In genomic region chr1:153556896-153557295, GRCm38 (mm10) we compare ENCODE assay signal across 7 mouse cellular contexts. TPM values are rescaled to one million over a fixed set of nuclear protein-coding genes. Genes with fewer than 3 reads are reported as not detected.
DNase-seq lines count a peak whose midpoint lies in the region; ATAC-seq and TF ChIP-seq lines count a peak whose summit lies in the region.

No protein-coding gene starts in this region.

- H3K79me3 ChIP-seq in C2C12 (ENCODE audit: low read depth) = no peaks in the 10 kb centered on the region

- H3K79me2 ChIP-seq in C2C12 (ENCODE audit: control insufficient read depth, insufficient read depth) = no peaks in the 10 kb centered on the region

- H3K4me3 ChIP-seq in C2C12 (ENCODE audit: insufficient read depth, poor library complexity, severe bottlenecking) (no peak overlapping the region), ES-E14 (ENCODE audit: insufficient read depth in 1 of 2, low read depth in 1 of 2, low read length in 2 of 2, poor library complexity in 1 of 2, severe bottlenecking in 1 of 2) (no peak overlapping the region)
- no peak overlapping the region for H3K4me3 ChIP-seq in kidney, embryonic 16.5 days (ENCODE audit: low read length)
- H3K4me3 ChIP-seq in lung, postnatal 0 days (ENCODE audit: low read depth, low read length) = no peak overlapping the region

- no peaks in the 10 kb centered on the region for H3K9me3 ChIP-seq in ES-E14 (ENCODE audit: control insufficient read depth, insufficient read depth, low read depth, low read length)
- H3K9me3 ChIP-seq in kidney, embryonic 16.5 days (ENCODE audit: low read length) = no peaks in the 10 kb centered on the region
- H3K9me3 ChIP-seq in lung, postnatal 0 days (ENCODE audit: low read length) = no peaks in the 10 kb centered on the region

- H3K4me1 ChIP-seq in ES-E14 (ENCODE audit: control insufficient read depth in 2 of 2, insufficient read depth in 2 of 2, low read length in 2 of 2, poor library complexity in 1 of 2) = peaks cover 0 to 4% of the 10 kb centered on the region in 2 experiments; a peak in 2 of 4 replicates
- no peaks in the 10 kb centered on the region for H3K4me1 ChIP-seq in kidney, embryonic 16.5 days (ENCODE audit: insufficient read depth, low read length)
- no peaks in the 10 kb centered on the region for H3K4me1 ChIP-seq in lung, postnatal 0 days (ENCODE audit: insufficient read depth, low read depth, low read length)

- peak; percentile 79 for TF ChIP-seq CTCF in C2C12 (IDR thresholded peaks at IDR 0.05; ENCODE audit: control insufficient read depth, insufficient read depth, insufficient read length)
- peak; percentile 92 for TF ChIP-seq CTCF in lung, postnatal 0 days (IDR thresholded peaks at IDR 0.05)

- no peak overlapping the region for H3K27ac ChIP-seq in ES-E14 (ENCODE audit: insufficient read depth, low read depth, low read length, poor library complexity, severe bottlenecking)
- H3K27ac ChIP-seq in kidney, embryonic 16.5 days (ENCODE audit: low read length) = no peak overlapping the region
- H3K27ac ChIP-seq in lung, postnatal 0 days (ENCODE audit: low read length) = no peak overlapping the region

- ATAC-seq in granulocyte monocyte progenitor cell, adult 5-6 weeks (replicated peaks; ENCODE audit: poor library complexity, severe bottlenecking) = peak; percentile 65
- ATAC-seq in kidney, embryonic 16.5 days (ENCODE audit: low FRiP score, low TSS enrichment) = peak; percentile 57; the same call in 1 of the 2 replicates
- peak; percentile 62 for ATAC-seq in lung, postnatal 0 days

- TF ChIP-seq EP300 in lung, postnatal 0 days (IDR thresholded peaks at IDR 0.05) = no peak

- H3K36me3 ChIP-seq in C2C12 (ENCODE audit: control insufficient read depth, insufficient read depth) (no peaks in the 10 kb centered on the region), ES-E14 (ENCODE audit: control insufficient read depth, insufficient read depth, low read length, poor library complexity, severe bottlenecking) (no peaks in the 10 kb centered on the region)
- no peaks in the 10 kb centered on the region for H3K36me3 ChIP-seq in kidney, embryonic 16.5 days (ENCODE audit: insufficient read depth, low read length)
- no peaks in the 10 kb centered on the region for H3K36me3 ChIP-seq in lung, postnatal 0 days (ENCODE audit: insufficient read depth, low read length)

- in situ Hi-C loops in ES-E14 (cut with MboI; ENCODE audit: low sequenced_read_pairs in 2 of 2, unreplicated experiment in 2 of 2) = no loop called here

- no peak overlapping the region for H3K9ac ChIP-seq in ES-E14 (ENCODE audit: insufficient read depth, low read depth, low read length, poor library complexity, severe bottlenecking)
- no peak overlapping the region for H3K9ac ChIP-seq in kidney, embryonic 16.5 days (replicated peaks; ENCODE audit: low read length)
- H3K9ac ChIP-seq in lung, postnatal 0 days (replicated peaks; ENCODE audit: low read depth) = no peak overlapping the region

- peak; percentile 36 for DNase-seq in ES-E14 (ENCODE audit: low read depth, low spot score)
- peak; percentile 69 to 85 for DNase-seq in cerebellum, postnatal 10 days
- peak; percentile 86 for DNase-seq in lung, postnatal 0 days (ENCODE audit: low spot score)
- peak; percentile 59 for DNase-seq in retina, postnatal 7 days (ENCODE audit: low read depth, low spot score)

- H3K27me3 ChIP-seq in C2C12 (ENCODE audit: control insufficient read depth, insufficient read depth, insufficient read length) = no peaks in the 10 kb centered on the region
- no peaks in the 10 kb centered on the region for H3K27me3 ChIP-seq in kidney, embryonic 16.5 days (ENCODE audit: insufficient read depth, low read length)
- no peaks in the 10 kb centered on the region for H3K27me3 ChIP-seq in lung, postnatal 0 days (replicated peaks; ENCODE audit: insufficient read depth, low read length)

- no peak overlapping the region for H3ac ChIP-seq in C2C12 (ENCODE audit: control insufficient read depth, insufficient read length, low read depth)

- 2% methylated on average over 2 of the region's 2 CpGs for WGBS in kidney, embryonic 16.5 days
- 0% methylated on average over 2 of the region's 2 CpGs for WGBS in lung, postnatal 0 days

- no peak overlapping the region for H3K4me2 ChIP-seq in kidney, embryonic 16.5 days (replicated peaks; ENCODE audit: low read depth, low read length)
- no peak overlapping the region for H3K4me2 ChIP-seq in lung, postnatal 0 days (replicated peaks; ENCODE audit: low read depth, low read length)

TF ChIP-seq in C2C12, 6 proteins besides CTCF, POLR2A, EP300 and RAD21:
- no peak for TF ChIP-seq MYOD1 (IDR thresholded peaks at IDR 0.05; ENCODE audit: control insufficient read depth, insufficient read length, low read depth)
- no peak for TF ChIP-seq FOSL1 (IDR thresholded peaks at IDR 0.05; ENCODE audit: insufficient read depth, low read length, poor library complexity, severe bottlenecking)
- TF ChIP-seq USF1 (IDR thresholded peaks at IDR 0.05; ENCODE audit: low read depth) = no peak
- no peak for TF ChIP-seq MAX (IDR thresholded peaks at IDR 0.05)
- TF ChIP-seq MYOG (IDR thresholded peaks at IDR 0.05; ENCODE audit: control insufficient read depth, extremely low read depth, insufficient read length) = no peak

TF ChIP-seq in ES-E14, 5 proteins besides CTCF, POLR2A, EP300 and RAD21:
- no peak for TF ChIP-seq ZNF384 (IDR thresholded peaks at IDR 0.05; ENCODE audit: low read depth, low read length)
- TF ChIP-seq ZC3H11A (IDR thresholded peaks at IDR 0.05; ENCODE audit: borderline replicate concordance, low read depth, low read length) = peak; percentile 94

RNA-seq across cellular contexts. Expression of gene Npl, which starts 7.1 kb away (rescaled TPM):
- polyA plus RNA-seq in C2C12 (2012; fragmentation: generic; extraction: Trizol) = 0.26 TPM
- 7.1 and 15.6 TPM in 2 replicates for total RNA-seq in ES-E14 (2012; rRNA removed)
- 20.9 and 29.3 TPM in 2 replicates for total RNA-seq in granulocyte monocyte progenitor cell, adult 5-6 weeks (2014; fragmentation: Nextera tagmentation)
- total RNA-seq in granulocyte monocyte progenitor cell, adult 5-6 weeks (2017) = 13.4 and 19.9 TPM in 2 replicates
- 23.9 and 25.2 TPM in 2 replicates for polyA plus RNA-seq in kidney, embryonic 16.5 days (2015; fragmentation: Nextera tagmentation; extraction: Ambion mirVana)
- 4.0 and 4.9 TPM in 2 replicates for polyA plus RNA-seq in lung, postnatal 0 days (2015; fragmentation: Nextera tagmentation; extraction: Ambion mirVana)

Comparison
In these comparisons a context has a peak if more than half of its experiments do, and no peak if none do; other contexts are left out.
1. DNase-seq: peak in every context shown above with its lines; median percentile 86 in lung, postnatal 0 days; 77 in cerebellum, postnatal 10 days; 59 in retina, postnatal 7 days; 36 in ES-E14.